Mouse (Mus musculus) E14TG2a.4 (cell line): ENCODE results near the gene Mgea5.

Experiments used
- CTCF ChIP-seq: conservative IDR thresholded peaks from 2 replicates; pipeline ENCODE4 v1.5.1; 2014; ENCODE audit warnings: low read length
- NANOG ChIP-seq: IDR thresholded peaks from 2 replicates; pipeline ENCODE4 v1.6.1; 2014; ENCODE audit warnings: borderline replicate concordance, low read length, mixed read lengths

DNA sequence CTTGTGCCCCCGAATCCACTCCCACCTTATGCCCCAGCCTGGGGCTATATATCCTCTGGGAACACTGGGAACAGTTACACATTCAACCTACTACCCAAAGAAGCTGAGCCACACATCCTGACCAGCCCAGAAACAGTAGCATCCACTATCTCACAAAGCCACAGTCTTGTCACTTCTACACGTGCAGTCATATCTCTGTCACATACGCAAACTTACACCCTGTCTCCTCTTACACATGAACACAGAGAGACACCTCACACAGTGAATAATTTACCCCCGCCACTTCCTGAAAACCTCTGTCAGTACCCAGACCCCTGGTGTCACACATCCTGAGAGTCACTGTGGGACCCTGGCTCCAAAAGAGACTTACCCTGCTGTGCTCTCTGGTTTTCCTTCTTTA lies 19.1 kb upstream of the Mgea5 start:
- TF ChIP-seq CTCF, result no peak
- no peak for TF ChIP-seq NANOG
